In genomic region chr12:88467257-88467656, GRCm38 (mm10) we compare ENCODE assay signal across 22 mouse cellular contexts.
DNase-seq lines count a peak whose midpoint lies in the region; ATAC-seq and TF ChIP-seq lines count a peak whose summit lies in the region.
"Had no signal": no experiment of that assay in that cellular context is flagged by ENCODE, and none has a peak within 500 bp of the region (broad histone marks: within the 10 kb centered on the region; RNA-seq: fewer than 3 reads in every experiment).

No protein-coding gene starts in this region.

- DNase-seq in urinary bladder, adult 2 months (ENCODE audit: low spot score): no peak
- no peak for DNase-seq in spleen, adult 18-20 months
- DNase-seq: adrenal gland, postnatal 14 days; cerebellum, adult 11-12 months; cerebellum, adult 9-10 months; cerebellum, postnatal 25 days; gastrocnemius, adult 2 months; gastrocnemius, postnatal 36 days; heart, postnatal 14 days had no signal

- H3K9me3 ChIP-seq in intestine, postnatal 0 days (ENCODE audit: control insufficient read depth): no peaks in the 10 kb centered on the region
- H3K9me3 ChIP-seq in intestine, embryonic 15.5 days: no peaks in the 10 kb centered on the region
- H3K9me3 ChIP-seq: embryonic facial prominence, embryonic 10.5 days; forebrain, embryonic 10.5 days; heart, embryonic 15.5 days; hindbrain, embryonic 13.5 days had no signal

- no peak for TF ChIP-seq CTCF in intestine, postnatal 0 days (IDR thresholded peaks at IDR 0.05; ENCODE audit: low read depth)

- ATAC-seq in intestine, postnatal 0 days: 0 out of 2 replicates have a peak, but pooled peaks have one; percentile 36
- no peak for ATAC-seq in intestine, embryonic 15.5 days
- peak; percentile 48 for ATAC-seq in CD4-positive, CD25-positive, alpha-beta regulatory T cell, adult 4 months
- peak; percentile 50 for ATAC-seq in inflammation-experienced regulatory T-cells, adult 6 months
- no peak for ATAC-seq in monocyte, adult 5-6 weeks (replicated peaks; ENCODE audit: insufficient number of reproducible peaks, low FRiP score, low TSS enrichment, poor library complexity, severe bottlenecking)
- ATAC-seq: forebrain, embryonic 14.5 days had no signal

- no peak overlapping the region for H3K4me2 ChIP-seq in intestine, postnatal 0 days (replicated peaks; ENCODE audit: low read depth)
- no peak overlapping the region for H3K4me2 ChIP-seq in intestine, embryonic 15.5 days (replicated peaks)
- H3K4me2 ChIP-seq: heart, embryonic 11.5 days; heart, embryonic 15.5 days; hindbrain, embryonic 13.5 days had no signal

- no peak overlapping the region for H3K9ac ChIP-seq in intestine, postnatal 0 days (ENCODE audit: low read depth, low read length)
- no peak overlapping the region for H3K9ac ChIP-seq in intestine, embryonic 15.5 days
- H3K9ac ChIP-seq: heart, embryonic 15.5 days; hindbrain, embryonic 13.5 days had no signal

- H3K27ac ChIP-seq in intestine, postnatal 0 days (ENCODE audit: low read depth, low read length): no peak overlapping the region
- H3K27ac ChIP-seq in intestine, embryonic 15.5 days: no peak overlapping the region
- H3K27ac ChIP-seq: embryonic facial prominence, embryonic 10.5 days; forebrain, embryonic 10.5 days; gastrocnemius, adult 2 months; heart, embryonic 15.5 days; hindbrain, embryonic 13.5 days; hindbrain, postnatal 0 days had no signal

- H3K36me3 ChIP-seq in intestine, postnatal 0 days (ENCODE audit: control insufficient read depth, insufficient read depth): no peaks in the 10 kb centered on the region
- no peaks in the 10 kb centered on the region for H3K36me3 ChIP-seq in intestine, embryonic 15.5 days
- H3K36me3 ChIP-seq: embryonic facial prominence, embryonic 10.5 days; forebrain, embryonic 10.5 days; heart, embryonic 15.5 days; hindbrain, embryonic 13.5 days had no signal

- 31% methylated on average over 3 of the region's 3 CpGs for WGBS in intestine, postnatal 0 days
- 35% methylated on average over 3 of the region's 3 CpGs for WGBS in intestine, embryonic 15.5 days

- H3K4me1 ChIP-seq in intestine, postnatal 0 days (replicated peaks; ENCODE audit: control insufficient read depth, insufficient read depth, low read length): no peaks in the 10 kb centered on the region
- H3K4me1 ChIP-seq in intestine, embryonic 15.5 days (replicated peaks): no peaks in the 10 kb centered on the region
- H3K4me1 ChIP-seq: forebrain, embryonic 10.5 days; heart, embryonic 15.5 days had no signal

- H3K4me3 ChIP-seq in intestine, postnatal 0 days (ENCODE audit: low read depth, low read length): no peak overlapping the region
- H3K4me3 ChIP-seq in intestine, embryonic 15.5 days (replicated peaks): no peak overlapping the region
- H3K4me3 ChIP-seq: embryonic facial prominence, embryonic 10.5 days; erythroblast, embryonic 14.5 days; forebrain, embryonic 10.5 days; gastrocnemius, adult 2 months; heart, embryonic 15.5 days; hindbrain, embryonic 13.5 days had no signal

- no peaks in the 10 kb centered on the region for H3K27me3 ChIP-seq in intestine, postnatal 0 days (replicated peaks; ENCODE audit: control insufficient read depth, insufficient read depth, low read length)
- no peaks in the 10 kb centered on the region for H3K27me3 ChIP-seq in intestine, embryonic 15.5 days (replicated peaks)
- H3K27me3 ChIP-seq: heart, embryonic 15.5 days; hindbrain, embryonic 13.5 days had no signal

Comparison
In these comparisons a context has a peak if more than half of its experiments do, and no peak if none do; other contexts are left out.
1. ATAC-seq: peak in intestine, postnatal 0 days (single experiment), CD4-positive, CD25-positive, alpha-beta regulatory T cell, adult 4 months (single experiment) and inflammation-experienced regulatory T-cells, adult 6 months (single experiment); none in intestine, embryonic 15.5 days (single experiment) and monocyte, adult 5-6 weeks (single experiment).